Mouse (Mus musculus): ENCODE results near the gene Bicdl1.
"Not testable (repeated sequence)": the region's sequence is repeated elsewhere in the genome, so short reads cannot be mapped to it uniquely, and the experiment has no call there.

DNA sequence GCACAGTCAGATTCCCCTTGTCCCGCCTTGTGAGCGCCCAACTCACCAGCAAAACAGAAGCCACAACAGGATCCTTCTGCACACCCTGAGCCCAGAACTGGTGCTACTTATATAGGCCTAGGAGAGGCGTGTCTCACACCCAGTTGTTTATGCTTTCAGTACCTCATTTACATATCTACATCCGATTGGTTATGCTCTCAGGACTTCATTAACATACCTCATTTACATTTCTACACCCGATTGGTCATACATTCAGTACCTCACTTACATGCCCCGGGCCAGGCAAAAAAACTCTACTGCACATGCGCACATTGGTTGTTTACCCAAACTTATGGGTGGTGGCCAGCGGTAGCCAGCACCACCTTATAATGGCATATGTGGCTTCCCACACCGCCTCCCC lies 20.5 kb upstream of the Bicdl1 start:
- TF ChIP-seq EP300, CTCF (IDR thresholded peaks at IDR 0.05; ENCODE audit: low read depth): not testable (repeated sequence)

All from liver, embryonic 14.5 days (tissue).